Mouse (Mus musculus) ovary, postnatal 14 days (tissue): ENCODE measurements around the gene Psmc5.
A peak's percentile ranks its signal among the peaks of the same experiment; 100 is the strongest.

ENCODE experiments used
- DNase-seq: peaks from one replicate; pipeline ENCODE4 v3.0.0; 2022; ENCODE audit warnings: low spot score

Gene Psmc5

DNA sequence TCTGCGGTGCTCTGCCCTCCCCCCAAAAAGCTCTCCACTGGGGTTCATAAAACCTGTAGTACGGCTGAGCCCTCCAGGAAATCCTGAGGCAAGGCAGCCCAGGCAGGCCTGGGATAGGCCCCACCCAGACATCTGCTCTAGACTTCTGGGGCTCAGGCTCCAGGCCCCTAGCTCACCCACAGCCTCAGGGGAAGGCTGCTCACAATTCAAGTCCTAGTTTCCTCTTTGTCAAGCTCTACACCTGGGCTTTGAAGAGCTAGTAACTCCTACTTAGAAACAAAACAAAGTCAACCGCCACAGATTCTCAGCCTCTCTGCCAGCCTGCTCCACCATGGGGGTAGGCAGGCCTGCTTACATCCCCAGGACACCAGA is 13.1 kb downstream of the Psmc5 start:
- no peak for DNase-seq

DNA sequence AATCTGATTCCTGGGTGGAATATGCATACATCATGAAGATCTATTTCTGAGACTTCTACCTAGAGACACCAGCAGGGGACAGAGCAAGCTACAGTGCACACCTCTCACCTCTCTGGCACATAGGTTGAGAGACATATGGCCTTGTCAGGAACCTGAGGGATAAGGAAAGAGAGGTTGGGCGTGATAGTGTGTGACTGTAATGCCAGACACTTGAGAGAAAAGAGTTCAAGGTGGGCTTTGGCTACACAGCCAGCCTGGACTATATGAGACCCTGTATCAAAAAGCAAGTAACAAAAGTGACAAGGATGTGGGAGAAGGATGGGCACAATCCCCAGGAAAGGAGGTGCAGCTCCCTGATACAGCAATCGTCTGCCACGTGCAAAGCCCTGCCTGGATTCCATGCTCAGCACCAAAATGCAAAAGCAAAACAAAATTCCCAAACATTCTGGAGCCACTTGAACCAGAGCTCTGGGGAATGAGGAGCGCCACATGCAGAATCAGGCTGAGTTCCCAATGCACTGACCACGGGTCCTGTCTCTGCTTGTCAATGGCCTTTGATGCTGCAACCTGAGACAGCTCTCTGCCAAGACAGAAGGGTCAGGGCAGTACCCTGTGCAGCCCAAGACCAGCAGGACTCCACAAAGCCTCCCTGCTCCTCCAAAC is 15.3 kb downstream of the Psmc5 start:
- DNase-seq: no peak

DNA sequence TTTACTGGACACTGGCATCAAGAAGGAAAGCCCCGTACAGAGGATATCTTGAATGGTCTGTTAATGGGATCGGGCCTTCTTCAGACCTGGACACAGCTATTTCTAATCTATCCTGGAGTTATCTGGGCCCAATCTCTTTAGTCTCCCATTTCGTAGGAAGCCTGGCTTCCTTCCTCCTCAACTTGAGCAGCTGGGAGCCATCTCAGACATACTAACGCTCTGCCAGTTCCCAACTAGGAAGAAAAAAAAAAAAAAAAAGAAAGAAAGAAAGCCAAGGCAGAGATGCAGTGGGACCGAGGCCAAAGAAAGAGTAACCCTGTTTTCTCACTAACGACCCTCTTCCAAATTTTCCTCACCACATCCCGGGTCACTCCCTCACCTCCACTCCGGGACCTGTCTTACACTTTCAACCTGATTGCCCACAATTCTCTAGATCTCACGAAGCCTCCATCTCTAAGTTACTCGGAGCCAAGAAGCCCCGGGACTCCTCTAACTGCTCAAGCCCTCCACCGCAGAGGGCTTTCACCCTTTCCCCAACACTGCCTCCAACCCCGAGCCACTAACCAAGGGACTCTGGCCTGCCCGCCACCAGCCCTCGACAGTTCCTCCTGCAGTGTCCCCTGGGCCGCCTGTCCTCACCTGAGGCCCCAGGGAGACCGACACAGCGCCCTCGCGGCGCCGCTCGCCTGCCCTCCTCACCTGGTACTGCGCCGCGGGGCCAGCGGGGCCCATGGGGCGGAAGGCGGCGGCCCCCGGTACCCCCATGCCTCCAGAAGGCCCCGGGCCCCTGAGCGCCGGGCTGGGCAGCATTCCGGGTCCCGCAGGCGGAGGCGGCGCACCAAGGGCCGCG is 16.1 kb downstream of the Psmc5 start:
- no peak for DNase-seq

DNA sequence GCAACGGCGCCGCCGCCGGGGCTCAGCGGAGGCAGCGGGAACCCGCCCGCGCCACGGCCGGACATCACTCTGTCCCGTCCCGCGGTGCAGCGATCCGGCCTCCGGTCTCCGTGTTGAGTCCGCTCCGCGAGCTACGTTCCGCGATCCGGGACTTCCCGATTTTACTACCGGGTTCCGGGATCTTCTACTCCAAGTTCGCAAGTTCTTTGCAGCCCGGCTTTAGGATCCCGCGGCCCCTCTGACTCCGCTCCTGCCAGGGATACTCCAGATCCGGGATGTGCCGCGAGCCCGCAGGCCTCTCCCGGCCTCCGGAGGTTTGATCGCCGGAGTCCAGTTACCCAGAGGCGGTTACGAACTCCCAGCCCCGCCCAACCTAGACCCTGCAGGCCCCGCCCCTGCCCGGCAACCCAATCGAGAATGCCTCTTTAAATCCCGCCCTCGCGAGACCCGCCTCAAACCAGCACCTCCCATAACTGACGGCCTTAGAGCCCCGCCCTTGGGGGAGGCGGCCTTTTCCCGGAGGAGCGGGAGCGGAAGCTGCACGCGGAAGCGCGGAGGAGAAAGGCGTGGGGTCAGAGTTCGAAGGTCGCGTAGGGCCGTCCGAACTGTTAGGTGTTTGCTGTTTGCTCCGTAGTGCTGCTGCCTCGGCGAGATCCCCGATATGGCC is 16.8 kb downstream of the Psmc5 start, which contains the start of gene Smarcd2:
Gene Smarcd2, minus strand, starts transcription at position 329 of the 667 bp plus-strand sequence.
- peak; percentile 97 for DNase-seq

DNA sequence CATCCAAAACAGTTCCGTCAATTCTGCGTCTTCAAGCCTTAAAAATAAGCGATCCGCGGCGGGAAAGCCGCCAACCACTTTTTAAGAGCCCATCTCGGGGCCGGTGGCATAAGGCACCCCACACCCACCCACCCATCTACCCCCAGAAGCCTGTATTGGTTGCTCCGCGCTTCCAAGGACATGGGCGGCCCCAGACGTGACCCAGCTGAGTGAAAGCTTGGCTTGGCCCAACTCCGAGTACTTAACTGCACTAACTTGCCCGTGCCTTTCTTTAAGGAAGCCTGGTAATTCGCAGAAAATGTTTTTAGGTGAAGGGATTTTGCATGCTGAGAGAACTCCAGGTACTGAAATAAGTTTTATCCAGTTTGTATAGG is 17.3 kb downstream of the Psmc5 start:
- DNase-seq: no peak

DNA sequence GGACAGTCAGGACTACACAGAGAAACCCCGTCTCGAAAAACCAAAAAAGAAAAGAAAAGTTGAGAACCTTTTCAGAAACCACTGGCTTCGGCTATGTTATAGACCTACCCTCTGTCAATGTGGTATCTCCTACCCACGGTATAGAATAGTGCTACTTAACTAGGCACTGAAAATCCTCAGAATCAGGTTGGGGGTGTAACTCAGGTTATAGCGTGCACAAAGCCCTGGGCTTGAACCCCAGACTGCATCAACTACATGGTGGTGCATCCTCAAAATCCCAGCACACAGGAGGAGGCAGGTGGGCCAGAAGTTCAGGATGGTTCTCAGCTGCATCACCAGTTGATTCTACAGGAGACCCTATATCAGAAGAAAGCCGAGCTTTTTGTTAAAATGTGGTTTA is 17.9 kb downstream of the Psmc5 start:
- DNase-seq: no peak

DNA sequence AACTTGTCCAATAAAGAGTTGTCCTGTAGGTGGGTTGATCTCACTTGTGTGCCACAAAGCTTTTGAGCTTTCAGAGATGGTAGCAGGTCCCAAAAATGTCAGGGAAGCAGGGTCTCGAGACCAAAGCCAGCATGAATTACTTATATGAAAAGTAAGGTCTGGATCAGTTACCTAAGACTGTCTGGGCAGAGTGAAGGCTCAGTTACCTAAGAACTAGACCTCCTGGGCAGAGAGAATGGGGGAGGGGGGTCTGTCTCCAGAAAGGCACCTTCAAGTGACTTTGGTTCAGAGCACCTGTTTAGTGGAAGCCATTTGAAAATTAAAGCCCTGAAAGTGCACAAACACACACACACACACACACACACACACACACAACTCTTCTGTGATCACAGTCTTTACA is 18.4 kb downstream of the Psmc5 start:
- DNase-seq: no peak

DNA sequence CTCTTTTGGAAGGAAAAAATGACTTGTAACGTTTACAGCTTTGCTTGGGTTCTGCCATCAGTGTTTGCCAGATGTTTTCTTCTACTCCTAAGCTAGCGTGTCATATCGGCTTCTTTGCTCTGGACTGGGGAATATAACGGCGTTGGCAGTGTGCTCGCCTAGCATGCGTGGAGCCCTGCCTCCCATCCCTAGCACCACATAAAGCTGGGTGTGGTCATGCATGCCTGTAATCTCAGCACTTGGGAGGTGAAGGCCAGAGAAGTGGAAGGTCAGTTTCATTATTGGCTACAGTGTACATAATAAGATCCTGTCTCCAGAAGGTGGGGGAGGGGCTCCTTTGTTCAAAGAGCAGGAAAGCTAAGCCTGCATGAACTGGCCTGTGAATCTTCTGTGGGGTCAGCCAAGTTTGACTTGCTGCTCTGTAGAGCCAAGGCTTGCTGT is 19.0 kb downstream of the Psmc5 start:
- peak; percentile 57 for DNase-seq

DNA sequence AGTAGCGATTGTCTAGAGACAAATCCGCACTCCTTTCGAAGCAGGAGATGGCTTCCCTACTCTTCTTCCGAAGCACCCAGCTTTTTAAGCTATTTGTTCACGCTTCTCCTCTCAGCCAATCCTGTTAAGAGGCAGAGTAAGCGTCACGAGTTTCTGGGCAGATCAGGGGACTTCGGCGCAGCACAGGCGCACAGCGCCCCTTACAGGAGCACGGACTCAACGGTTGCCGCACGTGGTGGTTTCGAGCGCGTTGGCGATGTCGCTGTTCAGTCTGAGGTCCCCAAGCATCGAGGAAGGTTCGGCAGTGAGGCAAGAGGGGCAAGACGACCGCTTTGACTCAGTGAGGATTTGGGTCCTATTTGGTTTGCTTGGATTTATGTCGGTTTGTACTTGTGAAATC is 20.5 kb downstream of the Psmc5 start, which contains the start of gene Tcam1:
Gene Tcam1, plus strand, starts transcription at position 219 of the 400 bp plus-strand sequence.
- DNase-seq: peak; percentile 94

DNA sequence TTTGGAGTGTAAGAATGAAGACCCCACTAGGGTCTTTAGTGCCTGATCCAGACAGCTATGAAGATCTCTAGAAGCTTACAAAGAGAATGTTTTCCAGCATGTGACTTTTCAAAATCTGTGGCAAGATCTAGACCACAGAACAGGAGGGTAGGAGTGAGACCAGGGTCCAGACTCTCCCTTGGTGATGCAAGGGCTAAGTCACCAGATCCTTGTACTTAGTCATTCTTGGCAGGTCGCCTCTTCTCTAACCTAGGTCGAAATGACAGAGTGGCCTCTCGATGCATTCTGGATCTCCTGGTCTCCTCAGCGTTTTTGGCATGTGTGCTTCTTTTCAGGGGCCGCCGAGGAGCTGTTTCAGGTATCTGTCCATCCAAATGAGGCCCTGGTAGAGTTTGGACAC is 26.5 kb downstream of the Psmc5 start:
- no peak for DNase-seq

DNA sequence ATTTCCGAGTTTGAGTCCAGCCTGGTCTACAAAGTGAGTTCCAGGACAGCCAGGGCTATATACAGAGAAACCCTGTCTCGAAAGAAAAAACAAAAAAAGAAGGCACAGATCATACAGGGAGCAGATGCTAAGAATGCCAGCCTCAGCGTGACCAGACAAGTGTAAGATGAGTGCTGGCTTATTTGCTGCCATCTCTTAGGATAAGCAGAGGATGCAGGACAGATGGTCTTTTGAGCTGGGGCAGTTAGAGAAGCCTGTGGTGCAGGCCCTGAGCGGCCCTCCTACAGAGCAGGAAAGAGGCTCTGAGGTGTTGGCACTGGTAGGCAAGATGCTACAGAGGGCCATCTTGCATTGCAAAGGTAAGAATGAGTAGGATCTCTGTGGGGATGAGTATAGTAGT is 27.4 kb downstream of the Psmc5 start:
- DNase-seq: no peak

DNA sequence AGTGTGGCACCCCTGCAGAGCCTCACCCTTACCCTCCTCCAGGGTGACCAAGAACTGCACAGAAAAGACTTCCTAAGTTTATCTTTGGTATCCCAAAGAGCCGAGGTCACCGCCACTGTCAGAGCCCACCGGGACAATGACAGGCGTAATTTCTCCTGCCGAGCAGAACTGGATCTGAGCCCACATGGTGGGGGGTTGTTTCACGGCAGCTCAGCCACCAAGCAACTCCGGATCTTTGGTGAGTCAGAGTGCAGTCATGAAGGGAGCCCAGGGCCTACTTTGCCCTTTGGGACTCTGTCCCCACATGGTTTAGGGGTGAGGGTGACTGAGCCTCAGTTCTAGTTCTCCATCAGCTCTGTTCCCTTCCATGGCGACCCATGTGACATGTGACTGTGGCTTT is 28.2 kb downstream of the Psmc5 start:
- no peak for DNase-seq

DNA sequence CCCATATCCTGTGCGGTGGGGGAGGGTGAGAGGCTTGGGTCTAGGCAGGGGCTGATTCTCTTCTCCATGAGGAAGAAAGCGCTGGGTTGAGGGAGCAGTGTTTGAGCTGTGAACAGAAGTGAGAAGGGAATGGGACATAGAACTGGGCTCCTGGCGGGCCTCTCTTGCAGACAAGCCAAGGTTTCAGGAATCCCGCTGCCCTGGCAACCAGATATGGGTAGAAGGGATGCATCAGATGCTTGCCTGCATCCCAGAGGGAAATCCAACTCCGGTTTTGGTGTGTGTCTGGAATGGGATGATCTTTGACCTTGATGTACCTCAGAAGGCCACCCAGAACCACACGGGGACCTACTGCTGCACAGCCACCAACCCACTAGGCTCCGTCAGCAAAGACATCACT is 30.3 kb downstream of the Psmc5 start:
- DNase-seq: no peak

DNA sequence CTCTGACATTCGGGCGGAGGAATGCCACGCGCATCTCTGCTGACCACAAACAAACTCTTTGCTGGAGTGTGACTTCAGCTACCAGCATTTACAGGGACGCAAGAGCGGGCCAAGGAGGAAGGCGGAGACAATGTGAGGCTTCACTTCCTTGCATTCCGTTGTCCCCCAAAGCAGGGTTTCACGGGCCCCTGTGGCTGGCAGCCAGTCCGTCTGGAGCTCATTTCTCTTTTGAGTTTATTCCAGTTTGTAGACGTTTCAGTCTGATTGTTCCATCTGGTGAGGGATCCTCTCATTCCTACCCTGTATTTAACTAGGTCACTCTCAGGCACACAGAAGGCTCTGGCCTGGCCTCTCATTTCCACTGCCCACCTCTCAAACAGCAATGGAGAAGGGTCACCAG is 31.0 kb downstream of the Psmc5 start:
- no peak for DNase-seq

DNA sequence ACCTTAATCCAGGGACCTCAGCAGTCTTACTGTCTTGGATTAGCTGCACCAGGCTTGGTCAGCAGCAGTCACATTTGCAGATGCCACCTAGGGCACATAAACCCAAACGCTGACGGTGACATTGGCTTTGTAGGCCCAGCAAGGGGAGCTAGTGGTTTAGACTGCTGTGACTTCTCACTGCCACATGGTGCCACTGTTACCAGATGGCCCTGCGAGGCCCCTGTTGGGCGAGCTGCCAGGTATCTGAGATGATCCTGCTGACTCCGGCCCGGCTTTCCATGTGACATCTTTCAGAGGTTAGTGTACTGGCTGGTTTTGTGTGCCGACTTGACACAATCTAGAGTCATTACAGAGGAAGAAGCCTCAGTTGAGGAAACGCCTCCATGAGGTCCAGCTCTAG is 33.4 kb downstream of the Psmc5 start:
- DNase-seq: no peak

DNA sequence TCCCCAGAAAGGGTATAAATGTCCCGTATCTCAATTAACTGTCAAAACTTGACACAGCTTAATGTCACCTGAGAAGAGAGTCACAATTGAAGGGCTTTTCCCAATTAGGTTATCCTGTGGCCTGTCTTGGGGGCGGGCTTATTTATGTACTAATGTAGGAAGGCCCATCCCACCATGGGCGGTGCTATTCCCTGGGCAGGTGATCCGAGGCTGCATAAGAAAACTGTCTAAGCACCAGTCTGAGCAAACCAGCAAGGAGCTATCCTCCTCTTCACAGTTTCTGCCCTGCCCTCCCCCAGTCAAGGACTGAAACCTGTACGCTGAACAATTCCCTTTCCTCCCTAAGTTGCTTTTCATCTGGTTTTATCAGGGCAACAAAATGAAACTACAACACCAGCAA is 34.4 kb downstream of the Psmc5 start:
- DNase-seq: no peak

DNA sequence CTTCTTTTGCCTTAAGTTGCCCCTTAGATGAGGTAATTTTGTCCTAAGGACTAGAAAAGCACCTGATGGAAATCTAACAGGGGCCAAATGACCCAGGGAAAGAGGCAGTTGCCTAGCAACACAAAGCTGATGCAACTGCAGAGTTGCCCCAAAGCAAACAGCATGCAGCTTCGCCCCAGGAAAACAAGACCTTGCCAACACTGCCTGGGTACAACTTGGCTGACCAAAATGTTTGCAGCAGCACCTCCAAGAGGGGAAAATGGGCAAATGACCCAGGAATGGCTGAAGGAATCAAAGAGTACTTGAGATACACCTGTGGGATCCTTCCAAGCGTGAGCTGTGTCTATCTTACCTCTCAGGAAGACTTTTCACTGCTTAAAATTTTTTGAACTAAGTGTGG is 35.9 kb downstream of the Psmc5 start:
- no peak for DNase-seq

DNA sequence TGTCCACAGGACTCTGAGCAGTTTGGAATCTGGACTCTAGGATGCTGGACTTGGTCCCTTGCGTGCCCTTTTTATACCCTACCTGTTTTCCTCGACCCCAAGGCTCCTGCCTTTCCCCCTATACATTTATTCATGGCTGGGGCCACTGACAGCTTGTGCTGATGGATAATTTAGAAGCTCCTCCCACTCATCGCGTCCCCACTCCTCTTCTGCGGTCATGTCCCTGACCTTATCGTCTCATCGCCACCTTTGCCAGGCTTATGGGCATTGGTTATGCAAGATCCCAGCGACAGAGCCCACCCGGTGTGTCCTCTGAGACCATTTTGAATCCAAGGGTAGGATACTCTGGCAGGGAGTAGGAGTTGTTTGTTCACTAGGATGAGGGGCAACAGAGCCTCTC is 45.8 kb downstream of the Psmc5 start, which contains the start of gene Gh:
Gene Gh, minus strand, starts transcription at position 101 of the 400 bp plus-strand sequence.
- no peak for DNase-seq

DNA sequence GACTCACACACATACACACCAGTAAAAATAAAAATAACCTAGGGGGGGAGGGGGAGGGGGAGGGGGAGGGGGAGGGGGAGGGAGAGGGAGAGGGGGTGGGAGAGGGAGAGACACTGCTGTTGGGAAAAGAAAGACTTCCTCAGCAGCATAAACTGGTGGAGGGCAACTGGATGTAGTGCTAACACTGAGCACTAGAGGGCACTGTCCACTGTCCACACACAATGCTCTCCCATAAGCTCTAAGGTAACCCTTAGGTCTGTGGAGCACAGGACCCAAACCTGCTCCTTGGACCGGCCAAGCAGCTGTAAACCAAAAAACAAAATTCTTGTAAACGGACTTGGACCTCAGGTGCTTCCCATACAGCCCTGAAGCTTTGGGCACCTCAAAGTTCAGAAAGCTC is 46.7 kb downstream of the Psmc5 start:
- DNase-seq: peak; percentile 62

DNA sequence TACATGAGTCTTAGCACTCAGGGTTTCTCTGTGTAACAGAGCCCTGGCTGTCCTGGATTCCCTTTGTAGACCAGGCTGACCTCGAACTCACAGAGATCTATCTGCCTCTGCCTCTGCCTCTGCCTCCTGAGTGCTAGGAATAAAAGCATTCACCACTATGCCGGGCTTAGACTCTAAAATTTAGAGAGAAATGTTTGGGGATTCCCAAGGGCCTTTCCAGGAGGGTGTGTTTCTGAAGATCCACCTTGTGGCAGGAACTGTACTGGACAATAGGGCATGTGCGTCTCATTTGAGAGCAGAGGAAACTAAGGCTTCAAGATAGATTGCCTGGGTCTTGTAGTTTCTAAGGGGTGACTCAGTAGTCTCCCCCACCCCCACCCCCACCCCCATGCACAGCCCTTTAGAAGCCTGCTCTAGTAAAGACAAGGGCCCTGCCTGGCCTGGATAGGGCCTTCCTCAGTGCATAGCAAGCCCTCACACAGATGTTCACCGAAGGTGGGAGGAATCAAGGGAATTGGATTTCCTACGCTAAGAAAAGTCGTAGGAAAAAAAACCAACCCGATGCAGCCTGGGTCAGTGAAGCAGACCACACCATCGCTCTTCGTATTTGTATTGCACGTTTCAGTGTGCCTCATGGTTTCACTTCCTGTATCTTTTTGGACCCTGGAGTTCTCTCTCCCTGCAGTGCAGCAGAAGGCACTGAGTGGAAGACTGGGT is 49.6 kb downstream of the Psmc5 start:
- DNase-seq: no peak

DNA sequence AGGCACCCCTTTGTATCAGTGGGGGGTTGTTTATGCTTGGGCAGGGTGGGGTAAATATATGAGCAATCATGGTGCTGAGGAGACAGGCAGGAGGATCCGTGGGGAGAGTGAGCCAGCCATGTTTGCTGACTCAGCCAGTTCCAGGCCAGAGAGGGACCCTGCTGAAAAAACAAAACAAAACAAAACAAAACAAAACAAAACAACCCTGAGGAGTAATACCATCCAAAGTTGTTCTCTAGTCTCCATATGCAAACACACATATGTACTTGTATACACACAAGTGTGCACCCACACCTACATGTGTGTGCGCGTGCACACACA is 50.1 kb downstream of the Psmc5 start:
- no peak for DNase-seq

DNA sequence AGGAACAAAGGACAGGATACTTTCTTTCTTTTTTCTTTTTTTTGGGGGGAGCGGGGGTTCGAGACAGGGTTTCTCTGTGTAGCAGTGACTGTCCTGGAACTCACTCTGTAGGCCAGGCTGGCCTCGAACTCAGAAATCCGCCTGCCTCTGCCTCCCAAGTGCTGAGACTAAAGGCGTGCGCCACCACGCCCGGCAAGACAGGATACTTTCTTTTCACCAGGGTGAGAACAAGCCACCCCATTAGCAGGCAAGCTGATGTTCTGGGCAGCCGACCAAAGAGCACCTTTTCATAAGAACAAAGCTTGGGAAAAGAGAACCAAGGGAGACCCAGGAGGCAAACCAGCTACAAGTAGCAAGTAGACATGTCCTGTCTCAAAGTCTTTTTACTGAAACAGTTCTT is 50.8 kb downstream of the Psmc5 start:
- no peak for DNase-seq

DNA sequence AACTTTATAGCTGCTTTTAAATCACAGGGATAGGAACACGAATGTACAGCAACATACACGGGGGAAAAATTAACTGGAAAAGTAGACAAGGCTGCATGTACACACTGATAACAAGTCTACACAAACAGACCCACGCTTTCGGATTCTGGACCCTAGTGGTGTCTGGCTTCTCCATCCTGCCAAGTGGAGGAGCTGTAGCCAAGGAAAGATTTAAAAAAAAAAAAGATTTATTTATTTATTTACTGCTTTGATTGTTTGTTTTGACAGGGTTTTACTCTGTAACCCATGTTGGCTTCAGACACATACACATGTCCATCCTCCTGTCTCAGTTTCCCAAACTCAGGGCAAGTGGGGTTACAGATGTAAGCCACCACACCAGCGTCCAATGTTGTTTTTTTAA is 51.5 kb downstream of the Psmc5 start:
- no peak for DNase-seq
